ENCODE assay signal across 1 mouse cellular context in the genomic region with DNA sequence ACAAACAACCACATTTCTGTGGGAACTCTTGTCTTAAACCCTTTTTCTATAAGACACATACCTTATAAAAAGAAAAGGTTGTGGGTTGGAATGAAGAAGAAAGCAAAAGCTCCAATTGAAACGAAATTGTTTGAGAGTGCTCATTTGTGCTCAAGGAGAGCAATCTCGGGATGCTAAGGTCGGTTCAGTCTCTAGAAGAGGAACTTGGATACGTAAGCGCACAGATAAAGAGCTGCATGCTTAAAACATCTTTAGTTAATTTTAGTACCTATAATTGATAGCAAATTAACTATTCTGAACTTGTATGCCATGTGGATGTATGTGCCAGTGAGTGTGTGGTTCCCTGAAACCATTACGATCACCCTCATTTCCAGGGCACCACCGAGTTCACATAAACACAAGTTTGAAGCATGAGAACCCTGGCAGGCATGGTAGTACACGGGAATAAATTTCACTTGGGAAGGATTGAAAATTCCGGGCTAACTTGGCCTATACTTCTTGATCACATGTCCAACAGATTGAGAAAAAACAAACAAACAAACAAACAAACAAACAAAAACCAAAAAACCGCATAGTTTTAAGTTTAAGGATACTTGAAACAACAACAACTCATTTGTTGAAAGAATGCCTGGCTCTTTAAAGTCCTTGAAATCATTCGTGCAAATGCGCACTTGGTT.
TF ChIP-seq lines count a peak whose summit lies in the region.

No protein-coding gene starts in this region.

TF ChIP-seq in CH12.LX, 34 proteins besides CTCF, POLR2A, EP300 and RAD21:
- TF ChIP-seq MYC (IDR thresholded peaks at IDR 0.05; ENCODE audit: low read depth, low read length) (0 out of 2 replicates have a peak, but pooled peaks have one; percentile 25), PAX5 (IDR thresholded peaks at IDR 0.05; ENCODE audit: low read length) (no peak), MAX (IDR thresholded peaks at IDR 0.05; ENCODE audit: low read length) (no peak), NRF1 (IDR thresholded peaks at IDR 0.05; ENCODE audit: low read depth, low read length) (no peak), MAFK (IDR thresholded peaks at IDR 0.05; ENCODE audit: insufficient replicate concordance, low read length) (no peak), USF1 (IDR thresholded peaks at IDR 0.05; ENCODE audit: low read depth, low read length) (no peak), TBP (conservative IDR thresholded peaks at IDR 0.05; ENCODE audit: low read depth, low read length) (no peak), SIN3A (IDR thresholded peaks at IDR 0.05; ENCODE audit: low read length) (peak; percentile 12; the same call in 1 of the 2 replicates), ZMIZ1 (IDR thresholded peaks at IDR 0.05; ENCODE audit: low read depth, low read length) (no peak), MAZ (IDR thresholded peaks at IDR 0.05; ENCODE audit: low read depth, low read length) (no peak), BHLHE40 (IDR thresholded peaks at IDR 0.05; ENCODE audit: low read depth, low read length) (no peak), JUN (IDR thresholded peaks at IDR 0.05; ENCODE audit: insufficient read depth, low read depth, low read length) (no peak), GABPA (IDR thresholded peaks at IDR 0.05; ENCODE audit: insufficient replicate concordance, low read depth, low read length) (no peak), ZC3H11A (IDR thresholded peaks at IDR 0.05; ENCODE audit: low read depth, low read length) (no peak), MXI1 (IDR thresholded peaks at IDR 0.05; ENCODE audit: low read depth, low read length) (peak; percentile 33; the same call in 1 of the 2 replicates)
